Mouse (Mus musculus): ENCODE data around the gene Foxm1. TPM values are rescaled to one million over a fixed set of nuclear protein-coding genes. Genes with fewer than 3 reads are reported as not detected.

Foxm1 gene
- polyA plus RNA-seq, 1 experiment from 2014 or later = 17.3 TPM

Other genes with a start within 250 kb of the Foxm1 start
- 23.3 and 25.8 TPM in 2 replicates for gene Tspan9, start 219.4 kb upstream of the Foxm1 start, polyA plus RNA-seq (2015; fragmentation: Nextera tagmentation; extraction: Ambion mirVana)
- gene Tead4, start 62.1 kb upstream of the Foxm1 start, polyA plus RNA-seq (2015; fragmentation: Nextera tagmentation; extraction: Ambion mirVana) = 0.44 and 0.51 TPM in 2 replicates
- gene Tulp3, start 7.1 kb upstream of the Foxm1 start, polyA plus RNA-seq (2015; fragmentation: Nextera tagmentation; extraction: Ambion mirVana) = 1.4 and 1.7 TPM in 2 replicates
- gene Rhno1, start 56 bp upstream of the Foxm1 start, polyA plus RNA-seq (2015; fragmentation: Nextera tagmentation; extraction: Ambion mirVana) = 48.0 and 54.8 TPM in 2 replicates
- gene Tex52, start 12.5 kb downstream of the Foxm1 start, polyA plus RNA-seq (2015; fragmentation: Nextera tagmentation; extraction: Ambion mirVana) = not detected in 2 replicates
- gene Gm44596, start 12.5 kb downstream of the Foxm1 start, polyA plus RNA-seq (2015; fragmentation: Nextera tagmentation; extraction: Ambion mirVana) = not detected in 2 replicates
- gene Nrip2, start 36.3 kb downstream of the Foxm1 start, polyA plus RNA-seq (2015; fragmentation: Nextera tagmentation; extraction: Ambion mirVana) = 4.1 and 4.7 TPM in 2 replicates
- 10.5 and 11.9 TPM in 2 replicates for gene Itfg2, start 62.0 kb downstream of the Foxm1 start, polyA plus RNA-seq (2015; fragmentation: Nextera tagmentation; extraction: Ambion mirVana)
- gene Fkbp4, start 75.7 kb downstream of the Foxm1 start, polyA plus RNA-seq (2015; fragmentation: Nextera tagmentation; extraction: Ambion mirVana) = 156 and 174 TPM in 2 replicates
- gene Pzp, start 163.8 kb downstream of the Foxm1 start, polyA plus RNA-seq (2015; fragmentation: Nextera tagmentation; extraction: Ambion mirVana) = 674 and 844 TPM in 2 replicates
- gene A2ml1, start 218.6 kb downstream of the Foxm1 start, polyA plus RNA-seq (2015; fragmentation: Nextera tagmentation; extraction: Ambion mirVana) = 47.2 and 49.7 TPM in 2 replicates

All from liver, embryonic 16.5 days (tissue).